Mouse (Mus musculus): ENCODE results near the gene Inpp5k.
A peak's percentile ranks its signal among the peaks of the same experiment; 100 is the strongest.
"Not testable (repeated sequence)": the region's sequence is repeated elsewhere in the genome, so short reads cannot be mapped to it uniquely, and the experiment has no call there.

The Inpp5k gene

GRCm38 (mm10) chr11:75630645-75631229 is at the start of gene Inpp5k:
TSS of gene Inpp5k (plus strand) at chr11:75630988.
- DNase-seq (ENCODE audit: low spot score), result peak; percentile 84

GRCm38 (mm10) chr11:75581495-75582149 is 49.2 kb upstream of the Inpp5k start:
- DNase-seq (ENCODE audit: low spot score), result no peak

- DNase-seq (ENCODE audit: low spot score), result no peak
Observed at GRCm38 (mm10) chr11:75583521-75583920, 47.3 kb upstream of the Inpp5k start.

GRCm38 (mm10) chr11:75585061-75585460 is 45.7 kb upstream of the Inpp5k start:
- DNase-seq (ENCODE audit: low spot score), result no peak

- no peak for DNase-seq (ENCODE audit: low spot score)
Observed at GRCm38 (mm10) chr11:75585978-75586377, 44.8 kb upstream of the Inpp5k start.

GRCm38 (mm10) chr11:75586963-75587362 is 43.8 kb upstream of the Inpp5k start:
- DNase-seq (ENCODE audit: low spot score), result no peak

GRCm38 (mm10) chr11:75587493-75588284 is 43.1 kb upstream of the Inpp5k start, which contains the start of gene Pitpna:
TSS of gene Pitpna (plus strand) at chr11:75588097.
- peak; percentile 94 for DNase-seq (ENCODE audit: low spot score)

- DNase-seq (ENCODE audit: low spot score), result no peak
Observed at GRCm38 (mm10) chr11:75588285-75588941, 42.4 kb upstream of the Inpp5k start.

- no peak for DNase-seq (ENCODE audit: low spot score)
Observed at GRCm38 (mm10) chr11:75592612-75593011, 38.2 kb upstream of the Inpp5k start.

- no peak for DNase-seq (ENCODE audit: low spot score)
Observed at GRCm38 (mm10) chr11:75594431-75594830, 36.4 kb upstream of the Inpp5k start.

- DNase-seq (ENCODE audit: low spot score), result no peak
Observed at GRCm38 (mm10) chr11:75595404-75595803, 35.4 kb upstream of the Inpp5k start.

- DNase-seq (ENCODE audit: low spot score), result no peak
Observed at GRCm38 (mm10) chr11:75595816-75596215, 35.0 kb upstream of the Inpp5k start.

GRCm38 (mm10) chr11:75596726-75597255 is 34.0 kb upstream of the Inpp5k start:
- DNase-seq (ENCODE audit: low spot score), result peak; percentile 33

GRCm38 (mm10) chr11:75598004-75598403 is 32.8 kb upstream of the Inpp5k start:
- no peak for DNase-seq (ENCODE audit: low spot score)

- DNase-seq (ENCODE audit: low spot score), result not testable (repeated sequence)
Observed at GRCm38 (mm10) chr11:75599802-75600201, 31.0 kb upstream of the Inpp5k start.

GRCm38 (mm10) chr11:75604826-75605225 is 26.0 kb upstream of the Inpp5k start:
- no peak for DNase-seq (ENCODE audit: low spot score)

GRCm38 (mm10) chr11:75605318-75605717 is 25.5 kb upstream of the Inpp5k start:
- DNase-seq (ENCODE audit: low spot score), result no peak

GRCm38 (mm10) chr11:75608776-75609175 is 22.0 kb upstream of the Inpp5k start:
- DNase-seq (ENCODE audit: low spot score), result no peak

- no peak for DNase-seq (ENCODE audit: low spot score)
Observed at GRCm38 (mm10) chr11:75610021-75610420, 20.8 kb upstream of the Inpp5k start.

- no peak for DNase-seq (ENCODE audit: low spot score)
Observed at GRCm38 (mm10) chr11:75614769-75615168, 16.0 kb upstream of the Inpp5k start.

GRCm38 (mm10) chr11:75615556-75615955 is 15.2 kb upstream of the Inpp5k start:
- no peak for DNase-seq (ENCODE audit: low spot score)

GRCm38 (mm10) chr11:75619133-75619532 is 11.7 kb upstream of the Inpp5k start:
- DNase-seq (ENCODE audit: low spot score), result no peak
